Mouse (Mus musculus) MEL (cell line): Measurements from ENCODE around the gene Gm17657. TPM values are rescaled to one million over a fixed set of nuclear protein-coding genes. Genes with fewer than 3 reads are reported as not detected.

Experiments
- DNase-seq: peaks from one replicate; pipeline ENCODE4 v3.0.0; 2011; ENCODE audit warnings: low read depth, low spot score
- H3K27ac ChIP-seq: 2 replicates; pipeline ENCODE4 v1.5.1; 2012; ENCODE audit warnings: low read depth, mild to moderate bottlenecking, control low read depth, low read length, moderate library complexity; ENCODE audit not compliant: control insufficient read depth
- H3K27me3 ChIP-seq, 2 experiments: fragments of 150-350 bp in 1 of 2; sonication (generic) in 1 of 2; 2 replicates each; pipeline ENCODE4 v1.6.1; 2012; ENCODE audit warnings: low read length in 2 of 2, mild to moderate bottlenecking in 2 of 2, improper control_type of control experiment in 1 of 2, moderate library complexity in 1 of 2; ENCODE audit not compliant: insufficient read depth in 2 of 2, control insufficient read depth in 1 of 2
- H3K36me3 ChIP-seq, 2 experiments: 2 replicates each; pipeline ENCODE4 v1.6.1; 2012 to 2014; ENCODE audit warnings: low read length in 2 of 2, improper control_type of control experiment in 1 of 2, inconsistent platforms in 1 of 2, mild to moderate bottlenecking in 1 of 2; ENCODE audit not compliant: insufficient read depth in 2 of 2, control insufficient read depth in 1 of 2
- H3K4me1 ChIP-seq, 2 experiments: fragments of 150-350 bp in 1 of 2; sonication (generic) in 1 of 2; 2 replicates each; pipeline ENCODE4 v1.6.1; 2012; ENCODE audit warnings: low read length in 2 of 2, improper control_type of control experiment in 1 of 2, mild to moderate bottlenecking in 1 of 2; ENCODE audit not compliant: insufficient read depth in 2 of 2, control insufficient read depth in 1 of 2
- H3K4me3 ChIP-seq, 2 experiments: fragments of 150-350 bp in 1 of 2; sonication (generic) in 1 of 2; 2 replicates each; pipeline ENCODE4 v1.5.1; 2012; ENCODE audit warnings: low read depth in 2 of 2, low read length in 2 of 2, mild to moderate bottlenecking in 2 of 2, moderate library complexity in 2 of 2, control low read depth in 1 of 2, improper control_type of control experiment in 1 of 2; ENCODE audit not compliant: control insufficient read depth in 1 of 2, insufficient read depth in 1 of 2
- H3K79me2 ChIP-seq: 2 replicates; pipeline ENCODE4 v1.6.1; 2012; ENCODE audit warnings: mild to moderate bottlenecking, low read length, moderate library complexity; ENCODE audit not compliant: control insufficient read depth, poor library complexity, insufficient read depth
- H3K9ac ChIP-seq: 2 replicates; pipeline ENCODE4 v1.6.1; 2012; ENCODE audit warnings: low read depth, mild to moderate bottlenecking, control low read depth, low read length, moderate library complexity; ENCODE audit not compliant: control insufficient read depth, poor library complexity, severe bottlenecking
- H3K9me3 ChIP-seq: fragments of 150-350 bp; sonication (generic); replicated peaks from 2 replicates; pipeline ENCODE4 v1.6.1; 2012; ENCODE audit warnings: mild to moderate bottlenecking, low read length, improper control_type of control experiment, moderate library complexity; ENCODE audit not compliant: insufficient read depth
- BHLHE40 ChIP-seq: IDR thresholded peaks from 2 replicates; pipeline ENCODE4 v1.6.1; 2012; ENCODE audit warnings: low read depth, mild to moderate bottlenecking, inconsistent platforms, low read length, improper control_type of control experiment, borderline replicate concordance
- CHD2 ChIP-seq: IDR thresholded peaks from 2 replicates; pipeline ENCODE4 v1.6.1; 2011; ENCODE audit warnings: low read length, improper control_type of control experiment
- E2F4 ChIP-seq: IDR thresholded peaks from 2 replicates; pipeline ENCODE4 v1.6.1; 2011; ENCODE audit warnings: low read depth, low read length, improper control_type of control experiment, borderline replicate concordance
- EP300 ChIP-seq, 2 experiments: IDR thresholded peaks; 2 replicates each; pipeline ENCODE4 v1.6.1; 2011; ENCODE audit warnings: improper control_type of control experiment in 2 of 2, low read length in 2 of 2, low read depth in 1 of 2, mild to moderate bottlenecking in 1 of 2
- GABPA ChIP-seq: IDR thresholded peaks from 2 replicates; pipeline ENCODE4 v1.6.1; 2012; ENCODE audit warnings: low read depth, mild to moderate bottlenecking, inconsistent platforms, low read length, improper control_type of control experiment, moderate library complexity
- GATA1 ChIP-seq: IDR thresholded peaks from 2 replicates; pipeline ENCODE4 v1.6.1; 2011; ENCODE audit warnings: low read depth, low read length, improper control_type of control experiment
- HCFC1 ChIP-seq: IDR thresholded peaks from 2 replicates; pipeline ENCODE4 v1.6.1; 2012; ENCODE audit warnings: low read depth, mild to moderate bottlenecking, inconsistent platforms, low read length, improper control_type of control experiment, moderate library complexity
- JUND ChIP-seq: IDR thresholded peaks from 2 replicates; pipeline ENCODE4 v1.6.1; 2011; ENCODE audit warnings: low read depth, mild to moderate bottlenecking, improper control_type of control experiment, low read length
- MAZ ChIP-seq: IDR thresholded peaks from 2 replicates; pipeline ENCODE4 v1.6.1; 2012; ENCODE audit warnings: low read depth, mild to moderate bottlenecking, inconsistent platforms, low read length, improper control_type of control experiment
- MXI1 ChIP-seq: IDR thresholded peaks from 2 replicates; pipeline ENCODE4 v1.6.1; 2011; ENCODE audit warnings: mild to moderate bottlenecking, low read depth, low read length, improper control_type of control experiment
- MYB ChIP-seq: IDR thresholded peaks from 2 replicates; pipeline ENCODE4 v1.6.1; 2011; ENCODE audit warnings: mild to moderate bottlenecking, low read depth, low read length, improper control_type of control experiment
- NELFE ChIP-seq: IDR thresholded peaks from 2 replicates; pipeline ENCODE4 v1.6.1; 2011; ENCODE audit warnings: low read depth, low read length, improper control_type of control experiment
- POLR2A ChIP-seq, 2 experiments: IDR thresholded peaks; 2 replicates each; pipeline ENCODE4 v1.6.1; 2011 to 2012; ENCODE audit warnings: low read length in 2 of 2, mild to moderate bottlenecking in 2 of 2, control low read depth in 1 of 2, improper control_type of control experiment in 1 of 2, low read depth in 1 of 2, moderate library complexity in 1 of 2; ENCODE audit not compliant: control insufficient read depth in 1 of 2, insufficient read depth in 1 of 2, poor library complexity in 1 of 2
- RCOR1 ChIP-seq: IDR thresholded peaks from 2 replicates; pipeline ENCODE4 v1.6.1; 2012; ENCODE audit warnings: low read depth, mild to moderate bottlenecking, inconsistent platforms, low read length, improper control_type of control experiment
- SIN3A ChIP-seq: IDR thresholded peaks from 2 replicates; pipeline ENCODE4 v1.6.1; 2012; ENCODE audit warnings: low read length, improper control_type of control experiment, inconsistent platforms
- SMC3 ChIP-seq: IDR thresholded peaks from 2 replicates; pipeline ENCODE4 v1.6.1; 2011; ENCODE audit warnings: low read depth, low read length, improper control_type of control experiment
- TBP ChIP-seq: IDR thresholded peaks from 2 replicates; pipeline ENCODE4 v1.8.0; 2011; ENCODE audit warnings: low read depth, low read length, improper control_type of control experiment
- TCF12 ChIP-seq: IDR thresholded peaks from 2 replicates; pipeline ENCODE4 v1.6.1; 2014; ENCODE audit warnings: low read depth, mild to moderate bottlenecking, inconsistent platforms, low read length, improper control_type of control experiment, moderate library complexity
- USF1 ChIP-seq: IDR thresholded peaks from 2 replicates; pipeline ENCODE4 v1.6.1; 2014; ENCODE audit warnings: low read depth, mild to moderate bottlenecking, inconsistent platforms, low read length, improper control_type of control experiment, moderate library complexity
- USF2 ChIP-seq, 2 experiments: IDR thresholded peaks; 2 replicates each; pipeline ENCODE4 v1.6.1; 2011 to 2012; ENCODE audit warnings: improper control_type of control experiment in 2 of 2, low read length in 2 of 2, borderline replicate concordance in 1 of 2, inconsistent platforms in 1 of 2, low read depth in 1 of 2, mild to moderate bottlenecking in 1 of 2; ENCODE audit not compliant: insufficient read depth in 1 of 2
- ZMIZ1 ChIP-seq: IDR thresholded peaks from 2 replicates; pipeline ENCODE4 v1.6.1; 2012; ENCODE audit warnings: low read depth, mild to moderate bottlenecking, inconsistent platforms, low read length, improper control_type of control experiment, moderate library complexity
- polyA plus RNA-seq, 2 experiments: library from polyadenylated mRNA; stranded (reverse) in 1 of 2; unstranded in 1 of 2; fragments of >175 nt in 1 of 2; fragments of >200 nt in 1 of 2; gene quantifications; 2 replicates each; pipeline versions ENCODE4 v1.2.1 to v1.2.4; 2012; ENCODE audit warnings: low replicate concordance in 2 of 2, low read depth in 1 of 2; ENCODE audit not compliant: insufficient read length in 2 of 2, insufficient read depth in 1 of 2, missing spikeins in 1 of 2
- total RNA-seq: library from RNA; depleted of rRNA; stranded (reverse); fragments of 300-350 nt; gene quantifications from 2 replicates; pipeline ENCODE4 v1.2.3, GENCODE M21; 2012; rRNA removed

The Gm17657 gene
- 0.31 and 0.88 TPM in 2 replicates for total RNA-seq
- 1 to 10 TPM in 1 of 2 experiments, not detected in 1; 2.7 TPM for polyA plus RNA-seq

GRCm38 (mm10) chr17:29549543-29550428, at the start of gene Gm17657, which contains the start of gene Tbc1d22b:
TSS of gene Gm17657 (minus strand) at chr17:29549638.
TSS of gene Tbc1d22b (plus strand) at chr17:29549785.
- peak within 1 kb of the TSS; percentile 97 for H3K9ac ChIP-seq
- no peaks in the 10 kb centered on the region for H3K27me3 ChIP-seq
- peak within 1 kb of the TSS; percentile 78 to 99 for H3K4me3 ChIP-seq
- H3K27ac ChIP-seq: peak within 1 kb of the TSS; percentile 74
- peaks cover 14 to 19% of the 10 kb centered on the region in 2 experiments for H3K4me1 ChIP-seq
- H3K9me3 ChIP-seq: no peaks in the 10 kb centered on the region
- TF ChIP-seq JUND (no peak), HCFC1 (peak; percentile 81), SIN3A (0 out of 2 replicates have a peak, but pooled peaks have one; percentile 20), EP300 (IDR thresholded peaks at IDR 0.05; ENCODE audit: low read depth in 1 of 2, low read length in 2 of 2) (no peak), BHLHE40 (no peak), ZMIZ1 (0 out of 2 replicates have a peak, but pooled peaks have one; percentile 54), MYB (no peak), MXI1 (no peak; the same call in 1 of the 2 replicates), RCOR1 (0 out of 2 replicates have a peak, but pooled peaks have one; percentile 11), SMC3 (no peak), TBP (0 out of 2 replicates have a peak, but pooled peaks have one; percentile 4), CHD2 (no peak), USF1 (0 out of 2 replicates have a peak, but pooled peaks have one; percentile 38), NELFE (peak; percentile 39), USF2 (IDR thresholded peaks at IDR 0.05; ENCODE audit: borderline replicate concordance in 1 of 2, insufficient read depth in 1 of 2, low read depth in 1 of 2, low read length in 2 of 2) (no peak), GABPA (no peak), GATA1 (no peak), TCF12 (peak; percentile 52; the same call in 1 of the 2 replicates), E2F4 (no peak), MAZ (0 out of 2 replicates have a peak, but pooled peaks have one; percentile 53), POLR2A (IDR thresholded peaks at IDR 0.05; ENCODE audit: control insufficient read depth in 1 of 2, insufficient read depth in 1 of 2, low read depth in 1 of 2, low read length in 2 of 2, poor library complexity in 1 of 2) (peak; percentile 57 to 84; a peak in 2 of 4 replicates)
- TF ChIP-seq, all 39 proteins: peak for 10
- peaks cover 0 to 23% of the 10 kb centered on the region in 2 experiments; a peak in 2 of 4 replicates for H3K36me3 ChIP-seq
- peak; percentile 97 for DNase-seq
- H3K79me2 ChIP-seq: peaks cover 22% of the 10 kb centered on the region
